Mouse (Mus musculus): ENCODE data around the gene Top1.

The Top1 gene

DNA sequence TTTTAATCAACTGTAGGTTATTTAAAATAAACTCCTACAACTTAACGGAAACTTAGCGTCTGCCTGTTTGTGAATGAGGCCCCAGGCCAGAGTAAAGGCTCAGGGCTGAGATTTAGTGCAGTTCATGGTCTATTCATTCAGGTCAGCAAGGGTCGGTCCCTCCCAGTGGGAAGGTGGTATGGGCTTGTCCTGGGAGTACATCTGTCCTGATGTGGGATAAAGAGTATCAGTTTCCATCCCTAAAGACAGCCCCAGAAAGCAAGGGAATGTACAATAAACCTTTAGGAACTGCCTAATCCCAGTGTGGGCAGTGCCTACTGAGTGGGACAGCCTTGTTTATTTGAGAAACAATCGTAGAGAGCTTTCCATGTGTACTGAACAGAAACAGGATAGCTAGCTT is 77.0 kb downstream of the Top1 start:
- no peak for DNase-seq

DNA sequence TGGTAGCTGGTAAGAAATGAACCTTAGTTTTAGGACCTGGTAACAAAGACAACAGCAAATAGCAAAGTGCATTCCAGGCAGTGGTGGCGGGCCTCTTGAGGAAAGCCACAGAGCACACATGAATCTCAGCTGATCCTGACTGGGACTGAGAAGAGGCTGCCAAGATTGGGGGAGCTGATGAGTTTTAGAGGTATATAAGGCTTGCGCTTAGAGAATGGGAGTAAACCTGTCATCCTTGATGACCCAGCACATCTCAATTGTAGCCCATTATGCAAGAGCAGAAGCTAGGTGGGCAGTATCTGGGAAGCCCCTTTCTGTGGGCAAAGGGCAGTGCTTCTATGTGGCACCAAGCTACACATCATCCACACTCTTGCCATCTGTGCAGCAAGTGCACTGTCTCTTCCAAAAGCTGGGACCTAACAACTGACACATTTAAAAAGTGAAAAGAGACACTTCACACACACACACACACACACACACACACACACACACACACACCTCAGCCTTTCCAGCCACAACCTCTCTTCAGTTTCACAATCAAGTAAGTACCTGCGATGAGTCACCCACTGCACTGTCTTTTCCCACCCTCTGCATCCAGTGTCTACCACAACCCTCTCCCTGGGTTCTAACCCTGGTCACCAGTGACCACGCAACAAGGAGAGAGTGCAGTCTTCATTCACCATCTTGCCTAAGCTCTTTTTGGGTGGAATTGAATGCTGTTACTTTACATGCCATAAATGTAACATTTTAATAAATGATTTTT is 78.1 kb downstream of the Top1 start:
- DNase-seq: peak in 1 of 2 experiments; percentile 4

DNA sequence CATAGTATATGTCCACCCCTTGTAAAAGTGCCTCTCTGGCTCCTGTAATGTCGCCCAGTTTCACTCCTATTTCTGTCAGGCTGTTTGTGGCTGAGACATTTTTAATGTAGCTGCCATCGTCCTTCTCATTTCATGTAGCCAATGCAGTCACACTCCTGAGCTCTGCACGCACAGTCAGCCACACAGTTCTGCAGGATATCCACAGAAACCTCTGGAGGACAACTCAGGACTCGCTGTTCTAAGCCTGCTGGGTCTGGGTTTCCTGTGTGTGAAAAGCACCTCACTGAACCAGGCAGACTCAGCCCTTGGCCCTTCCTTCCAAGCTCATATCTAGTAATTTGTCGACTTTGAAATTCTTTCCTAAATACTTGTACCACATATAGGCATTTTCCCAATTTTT is 78.8 kb downstream of the Top1 start:
- no peak for DNase-seq

DNA sequence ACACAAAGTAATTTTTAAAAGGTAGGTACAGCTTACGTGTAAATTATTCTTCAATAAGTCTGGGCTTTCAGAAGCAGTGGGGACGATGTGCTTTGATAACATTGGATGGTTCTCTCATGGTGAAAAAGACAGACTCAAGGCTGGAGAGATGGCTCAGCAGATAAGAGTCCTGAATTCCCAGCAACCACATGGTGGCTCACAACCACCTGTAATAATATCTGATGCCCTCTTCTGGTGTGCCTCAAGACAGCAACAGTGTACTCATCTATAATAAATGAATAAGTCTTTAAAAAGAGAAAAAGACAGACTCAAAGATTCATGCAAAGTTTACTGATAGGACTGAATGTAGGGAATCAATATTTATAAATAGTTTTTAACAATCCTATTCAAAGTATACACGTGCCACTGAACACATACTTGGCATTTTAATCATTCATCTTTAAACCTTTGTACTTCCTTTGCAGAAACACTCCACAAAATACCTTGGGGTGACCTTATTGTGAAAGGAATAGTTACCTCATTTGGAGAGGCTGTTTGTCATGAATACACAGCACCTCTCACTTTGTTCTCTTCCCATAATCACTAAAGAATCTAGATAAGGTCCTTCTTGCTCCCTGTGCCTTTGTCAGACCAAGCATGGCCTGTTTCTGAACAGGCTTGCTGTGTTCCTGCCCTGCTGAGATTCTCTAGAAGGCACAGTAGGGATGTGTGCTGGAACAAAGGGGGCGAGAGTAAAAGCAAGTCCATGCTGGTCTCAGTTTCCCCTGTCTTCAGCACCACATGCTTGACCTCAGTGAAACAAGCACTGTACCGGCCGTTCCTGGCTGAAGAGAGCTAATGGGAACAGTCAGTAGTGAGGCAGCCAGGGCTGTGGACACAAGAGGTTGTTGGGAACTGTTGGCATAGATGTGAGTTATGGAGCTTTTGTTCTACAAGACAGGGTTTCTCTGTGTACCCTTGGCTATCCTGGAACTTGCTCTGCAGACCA is 80.5 kb downstream of the Top1 start:
- DNase-seq: peak in 1 of 2 experiments; percentile 4

DNA sequence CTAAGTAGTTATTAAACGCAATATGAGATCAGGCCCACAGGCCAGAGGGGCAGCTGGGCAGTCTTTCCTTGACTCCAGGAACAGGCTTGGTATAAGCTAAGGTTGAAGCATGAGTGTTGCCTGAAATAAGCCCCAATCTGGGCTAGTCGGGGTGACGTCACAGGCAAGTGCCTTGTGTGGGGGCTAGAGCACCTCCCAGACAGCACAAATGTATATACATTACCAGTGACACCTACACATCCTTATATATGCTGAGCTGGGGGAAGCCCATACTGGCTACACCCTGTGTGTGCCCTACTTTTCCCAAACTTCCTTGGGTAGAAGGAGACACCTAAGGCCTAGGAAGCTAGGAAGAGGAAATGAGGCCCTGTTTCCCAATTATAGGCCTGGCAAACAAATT is 83.3 kb downstream of the Top1 start:
- no peak for DNase-seq

DNA sequence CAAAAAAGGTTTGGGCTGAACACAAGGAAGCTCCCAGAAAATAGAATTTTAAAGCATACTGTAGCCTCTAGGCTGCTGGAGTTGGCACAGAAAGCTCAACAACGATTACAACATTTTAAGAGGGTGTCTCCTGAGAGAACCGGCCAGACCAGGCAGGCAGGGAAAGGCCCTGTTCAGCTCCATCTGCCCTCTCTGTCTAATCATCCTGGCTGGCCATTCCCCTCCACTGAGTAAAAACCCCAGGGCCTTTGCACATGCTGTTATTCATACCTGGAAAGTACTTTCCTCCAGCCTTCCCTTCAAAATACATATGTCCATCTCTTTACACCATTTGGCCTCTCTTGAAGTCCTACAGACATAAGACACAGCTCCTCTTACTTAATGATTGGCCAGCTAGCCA is 83.7 kb downstream of the Top1 start:
- DNase-seq: peak in 1 of 2 experiments; percentile 62

DNA sequence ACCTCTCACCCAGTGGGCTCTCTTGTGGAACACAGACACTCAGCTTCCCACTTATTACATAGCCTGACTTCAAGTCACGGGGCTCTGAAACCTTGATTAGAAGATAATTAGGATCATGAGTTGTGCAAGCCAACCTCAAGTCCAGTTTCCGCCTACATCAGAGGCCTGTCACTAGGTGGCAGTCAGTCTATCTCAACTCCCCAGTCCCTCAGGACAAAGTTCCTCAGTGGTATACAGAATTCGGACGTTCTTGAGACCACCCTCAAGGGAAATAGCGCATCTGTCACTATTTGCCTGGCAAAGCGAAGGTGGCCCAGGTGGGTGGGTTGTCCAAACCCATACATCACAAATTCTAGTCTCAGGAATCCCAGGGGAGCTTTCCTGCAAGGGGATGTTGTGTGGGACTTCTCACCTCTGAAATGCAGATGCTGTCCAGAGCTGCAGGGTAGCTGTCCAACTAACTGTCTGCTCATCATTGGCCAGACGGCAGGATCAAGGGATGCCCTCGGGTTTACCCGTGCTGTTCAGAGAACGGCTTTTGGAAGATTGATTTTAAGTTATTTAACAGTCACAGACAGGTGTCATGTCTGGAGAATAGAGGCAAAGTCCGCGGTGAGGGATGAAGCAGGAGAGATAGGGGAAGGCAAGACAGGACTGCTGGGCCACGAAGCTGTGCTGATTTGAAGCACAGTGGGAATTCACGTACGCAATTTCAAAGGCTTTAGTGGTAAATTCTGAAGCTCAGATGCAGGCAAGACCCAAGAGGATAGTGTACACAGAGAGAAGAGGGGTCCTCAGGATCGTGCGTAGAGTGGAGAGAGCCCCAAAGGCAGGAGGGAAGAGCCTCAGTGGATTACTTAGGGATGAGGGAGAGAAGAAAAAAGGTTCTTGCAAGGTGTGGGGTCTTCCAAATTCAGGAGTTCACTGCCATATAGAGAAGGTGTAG is 84.4 kb downstream of the Top1 start:
- no peak for DNase-seq

DNA sequence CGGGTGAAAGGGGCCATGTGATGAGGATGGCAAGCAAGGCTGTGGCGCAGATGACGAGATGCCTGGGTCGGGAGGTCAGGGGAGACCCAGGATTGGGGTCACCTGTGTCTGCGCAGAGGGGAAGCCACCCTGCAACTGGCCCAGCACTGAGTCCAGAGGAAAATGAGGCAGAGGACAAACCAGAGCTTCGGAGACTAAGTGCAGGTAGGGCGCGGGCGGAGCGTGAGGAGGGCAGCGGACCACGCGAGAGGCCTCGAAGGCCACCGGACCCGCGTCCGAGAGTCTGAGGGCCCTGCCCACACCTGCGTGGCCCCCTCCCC is 85.1 kb downstream of the Top1 start:
- no peak for DNase-seq

DNA sequence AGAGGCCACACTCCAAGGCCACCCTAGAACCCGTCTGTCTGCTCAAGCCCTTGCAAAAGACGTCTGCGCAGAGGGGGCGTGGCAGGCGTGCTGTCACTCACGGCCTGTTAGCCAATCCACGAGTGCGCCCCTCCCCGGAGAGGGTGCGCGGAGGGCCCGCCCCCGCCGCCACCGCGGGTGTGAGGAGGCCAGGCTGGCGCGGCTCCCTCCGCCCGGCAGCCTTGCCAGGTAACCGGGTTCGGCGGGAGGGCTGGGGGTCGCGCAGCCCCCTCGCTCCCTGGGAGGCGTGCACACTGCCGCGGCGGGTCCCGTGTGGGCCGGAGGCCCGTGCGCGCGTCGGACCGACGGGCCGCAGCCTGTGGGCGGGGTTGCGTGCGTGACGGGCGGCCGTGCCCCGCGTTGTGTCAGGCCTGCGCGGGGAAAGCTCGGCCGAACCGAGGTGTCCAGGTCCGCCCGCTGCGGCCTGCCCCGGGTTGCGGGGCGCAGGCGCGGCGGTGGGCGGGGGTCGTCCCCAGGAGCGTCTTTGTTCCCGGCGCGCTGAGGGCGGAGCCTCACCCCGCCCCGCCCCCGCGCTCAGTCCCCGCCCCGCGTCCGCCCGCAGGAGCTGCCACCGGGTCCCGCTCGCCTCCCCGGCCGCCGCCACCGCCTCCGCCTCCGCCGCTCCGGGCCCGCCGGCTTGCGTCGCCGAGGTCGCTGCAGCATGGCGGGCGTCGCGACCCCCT is 85.6 kb downstream of the Top1 start, which contains the start of gene Plcg1:
Gene Plcg1 (plus strand): TSS at position 184 of the 722 bp plus-strand sequence.
- DNase-seq: peak; percentile 95 to 96

DNA sequence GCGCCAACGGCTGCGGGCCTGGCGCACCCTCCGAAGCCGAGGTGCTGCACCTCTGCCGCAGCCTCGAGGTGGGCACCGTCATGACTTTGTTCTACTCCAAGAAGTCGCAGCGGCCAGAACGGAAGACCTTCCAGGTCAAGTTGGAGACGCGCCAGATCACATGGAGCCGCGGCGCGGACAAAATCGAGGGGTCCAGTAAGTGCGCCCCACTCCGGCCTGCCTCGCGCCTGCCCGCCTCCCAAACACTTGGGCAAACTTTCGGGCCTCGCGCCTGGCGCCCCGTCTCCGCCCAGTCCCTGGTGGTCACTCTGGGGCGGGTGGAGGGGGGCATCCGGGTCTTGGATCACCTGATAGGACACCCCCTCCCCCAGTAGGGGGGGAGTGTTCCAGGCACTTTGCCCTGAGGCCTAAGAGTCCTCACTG is 86.2 kb downstream of the Top1 start:
- DNase-seq: peak; percentile 82 to 87

DNA sequence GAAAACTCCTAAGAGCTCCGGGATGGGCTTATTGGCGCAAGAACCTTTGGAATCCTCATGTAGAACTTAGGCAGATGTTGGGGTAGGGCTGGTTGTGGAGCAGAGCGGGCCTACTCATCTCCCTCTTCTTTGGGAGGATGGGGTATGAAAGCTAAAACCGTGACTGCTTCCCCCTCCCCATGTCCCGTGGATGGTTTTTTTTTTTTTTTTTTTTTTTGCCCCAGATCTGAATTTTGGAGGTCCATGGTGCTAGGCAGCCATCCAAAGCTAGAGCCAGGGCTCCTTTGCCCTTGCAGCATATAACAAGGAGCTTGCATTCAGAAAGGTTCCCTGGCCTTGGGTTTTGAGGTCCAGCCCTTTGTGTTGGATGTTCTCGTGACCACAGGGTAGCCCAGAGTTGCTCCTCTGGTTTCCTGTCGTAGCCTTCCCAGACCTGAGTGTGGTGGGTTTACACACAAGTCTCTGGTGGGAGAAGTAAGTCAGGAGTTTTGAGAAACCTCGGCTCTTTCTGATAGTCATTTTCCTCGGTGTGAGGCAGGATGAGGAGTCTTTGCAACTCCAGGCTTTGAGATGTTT is 86.8 kb downstream of the Top1 start:
- peak in 1 of 2 experiments; percentile 3 for DNase-seq

DNA sequence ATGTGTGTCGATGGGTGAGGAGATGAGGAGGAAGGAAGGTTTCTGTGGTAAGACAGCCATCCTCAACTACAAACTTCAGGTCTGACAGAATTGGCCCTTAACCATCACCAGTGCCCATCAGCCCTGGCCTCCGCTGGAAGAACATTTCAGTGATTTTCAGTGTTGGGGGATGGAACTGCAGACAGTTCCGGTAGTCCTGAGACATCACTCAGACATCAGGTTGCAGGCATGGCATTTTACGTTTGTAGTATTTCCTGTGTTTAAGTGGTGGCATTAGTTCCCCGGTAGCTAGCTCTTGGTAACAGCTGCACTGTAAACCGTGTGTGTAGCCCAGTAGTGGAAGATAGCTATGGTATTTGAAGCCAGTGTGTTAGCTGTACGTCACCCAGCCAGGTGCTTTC is 87.4 kb downstream of the Top1 start:
- DNase-seq: peak in 1 of 2 experiments; percentile 11

DNA sequence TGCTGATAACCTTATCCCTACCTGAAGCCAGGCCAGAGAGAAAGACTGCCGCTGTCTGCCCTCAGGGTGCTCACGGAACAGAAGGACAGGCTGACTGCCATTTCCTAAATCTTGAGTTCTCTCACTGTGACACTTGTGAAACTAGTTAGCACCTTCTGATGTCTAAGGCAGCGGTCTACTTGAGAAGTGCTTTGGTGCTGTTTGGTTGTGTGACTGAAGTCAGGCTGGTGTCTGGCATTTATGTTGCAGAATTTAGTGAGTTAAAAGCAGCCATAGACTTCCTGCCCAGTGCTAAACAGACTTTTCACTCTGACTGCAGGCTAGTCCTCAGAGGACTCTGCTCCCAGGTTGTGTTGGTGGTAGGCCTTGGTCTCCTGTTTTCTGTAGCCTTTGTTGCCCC is 88.6 kb downstream of the Top1 start:
- DNase-seq: no peak

DNA sequence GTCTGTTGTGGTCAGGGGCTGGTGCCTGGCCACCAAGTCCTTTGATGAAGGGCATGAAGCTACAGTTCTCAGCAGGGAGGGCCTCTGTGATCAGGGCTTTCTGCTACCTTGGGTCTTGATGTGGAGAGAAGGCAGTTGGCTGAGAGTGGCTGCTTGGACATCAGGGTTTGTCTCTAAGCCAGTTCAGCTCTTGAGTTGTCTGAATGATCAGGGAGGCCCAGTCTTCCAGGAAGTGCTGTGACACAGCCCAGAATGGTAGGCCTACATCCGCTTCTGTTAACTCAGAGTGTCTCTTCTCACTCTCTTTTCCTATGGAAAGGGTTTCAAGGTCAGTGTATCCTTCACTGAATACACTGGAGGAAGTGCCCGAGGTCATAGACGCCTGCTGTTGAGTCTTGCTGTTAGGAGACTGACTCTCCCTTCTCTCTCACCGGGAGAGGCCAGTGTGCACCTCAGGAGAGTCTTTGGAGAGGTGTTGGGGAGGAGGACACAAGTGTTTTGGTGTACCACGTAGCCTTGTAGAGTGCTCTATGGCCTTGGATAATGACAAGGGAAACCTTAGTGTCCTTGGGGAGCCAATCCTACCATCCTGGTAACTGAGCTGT is 90.1 kb downstream of the Top1 start:
- DNase-seq: no peak

DNA sequence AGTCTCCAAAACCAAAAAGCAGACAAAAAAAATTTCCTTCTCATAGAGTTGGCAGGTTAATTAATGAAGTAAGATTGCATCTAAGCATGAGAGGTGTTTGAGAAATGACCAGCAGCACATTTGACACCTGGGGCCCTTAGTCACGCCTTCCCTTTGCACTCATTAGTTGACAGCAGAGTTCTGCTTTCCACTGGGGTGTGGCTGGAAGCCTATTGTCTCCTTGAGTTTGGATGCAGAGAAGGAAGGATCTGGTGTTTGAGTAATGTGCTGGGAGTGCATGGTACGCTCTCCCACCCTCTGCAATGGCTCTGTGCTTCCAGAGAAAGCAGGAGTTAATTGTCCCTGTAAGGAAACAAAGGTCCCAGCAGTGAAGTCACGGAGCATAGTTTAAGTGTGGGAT is 90.8 kb downstream of the Top1 start:
- no peak for DNase-seq

DNA sequence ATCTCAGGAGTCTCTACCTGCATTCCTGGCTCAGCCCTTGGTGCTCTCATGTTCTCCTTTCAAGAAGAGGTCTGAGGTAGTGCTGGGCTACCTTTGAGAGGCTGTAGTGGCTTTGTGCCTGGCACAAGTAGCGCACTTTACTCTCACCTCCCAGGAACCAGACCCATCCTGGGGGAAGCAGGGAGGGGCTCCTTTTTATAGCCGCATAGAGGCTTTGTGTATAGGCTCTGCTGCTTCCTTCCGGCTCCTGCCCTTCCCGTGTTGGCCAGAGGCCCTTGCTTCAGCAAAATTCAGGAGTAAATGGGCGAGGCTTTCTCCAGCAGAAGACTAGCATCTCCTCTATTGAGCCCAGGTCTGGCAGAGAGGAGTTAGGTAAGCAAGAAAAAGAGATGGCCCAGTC is 92.7 kb downstream of the Top1 start:
- DNase-seq: peak; percentile 66 to 81

DNA sequence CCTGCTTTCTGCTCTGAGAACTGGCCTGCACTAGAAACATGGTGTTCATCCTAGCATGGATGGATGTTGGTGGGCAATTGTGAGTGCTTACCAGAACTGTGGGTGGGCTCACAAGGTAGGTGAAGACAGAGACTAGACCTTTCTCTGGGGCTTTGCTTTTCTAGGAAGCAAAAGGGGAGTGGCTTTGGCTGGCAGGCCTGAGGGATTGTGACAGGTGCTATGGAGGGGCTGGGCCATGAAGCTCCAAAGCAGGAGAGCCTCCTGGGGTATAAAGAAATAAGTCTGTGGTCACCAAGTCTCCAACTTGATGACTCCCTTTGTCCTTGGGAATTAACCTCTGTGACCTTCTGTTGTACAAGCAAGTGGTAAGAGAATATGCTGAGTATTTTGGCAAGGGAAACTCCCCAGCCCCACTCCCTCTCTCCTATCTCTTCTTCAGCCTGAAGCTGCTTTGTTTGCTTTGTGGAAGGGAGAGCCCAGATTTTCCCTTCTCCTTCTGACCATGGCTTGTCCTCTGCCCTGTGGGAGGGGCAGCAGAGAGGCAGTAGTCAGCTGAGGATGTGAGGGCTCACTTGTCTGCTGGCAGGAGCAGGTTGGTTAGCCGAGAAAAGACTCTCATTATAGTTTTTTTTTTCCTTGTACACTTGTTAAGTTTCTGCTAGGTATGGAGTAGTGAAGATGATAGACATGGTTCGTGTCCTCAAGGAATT is 94.1 kb downstream of the Top1 start:
- DNase-seq: peak in 1 of 2 experiments; percentile 43

DNA sequence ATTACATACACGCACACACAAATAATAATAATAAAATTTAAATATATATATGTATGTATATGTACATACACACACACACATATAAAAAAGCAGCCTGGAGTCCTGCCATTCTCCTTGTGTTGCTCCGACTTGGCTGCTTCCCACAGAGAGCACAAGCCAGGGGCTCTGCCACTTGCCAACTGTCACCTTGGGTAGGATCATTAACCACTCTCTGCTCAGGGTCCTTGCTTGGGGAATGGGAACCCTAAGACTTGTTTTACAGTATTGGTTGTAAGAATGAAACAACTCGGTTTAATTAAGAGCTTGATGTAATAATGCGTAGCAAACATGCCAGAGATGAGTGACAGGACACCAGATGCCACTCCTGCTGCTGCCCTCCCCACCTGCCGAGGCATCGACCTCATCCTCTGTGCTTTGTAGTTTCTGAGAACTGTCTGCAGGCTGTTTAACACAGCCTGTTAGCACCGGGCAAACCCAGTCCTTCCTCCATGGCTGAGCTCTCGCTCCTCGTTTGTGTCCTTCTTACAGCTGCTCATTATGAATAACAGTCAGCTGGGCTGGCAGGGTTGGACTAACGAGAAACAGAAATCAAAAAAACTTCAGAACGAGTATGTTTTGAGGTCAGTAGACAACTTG is 95.0 kb downstream of the Top1 start:
- DNase-seq: no peak

DNA sequence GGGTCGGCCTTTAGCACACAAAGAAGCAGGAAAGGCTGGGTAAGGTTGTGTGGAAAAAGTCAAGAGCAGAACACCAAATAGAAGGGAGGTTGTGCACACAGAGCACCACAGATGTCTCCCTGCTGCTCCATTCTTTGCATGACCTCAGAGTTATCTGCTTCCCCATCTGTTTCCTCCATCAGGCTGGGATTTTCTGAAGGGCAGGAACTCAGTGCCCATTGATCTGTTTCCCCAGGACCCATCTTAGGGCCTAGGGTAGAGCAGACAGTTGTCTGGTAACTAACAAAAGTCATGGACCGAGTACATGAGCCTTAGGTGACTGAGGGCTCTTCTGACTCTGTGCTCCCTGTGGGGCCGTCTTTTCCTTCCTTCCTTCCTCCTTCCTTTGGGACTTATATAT is 95.9 kb downstream of the Top1 start:
- no peak for DNase-seq

DNA sequence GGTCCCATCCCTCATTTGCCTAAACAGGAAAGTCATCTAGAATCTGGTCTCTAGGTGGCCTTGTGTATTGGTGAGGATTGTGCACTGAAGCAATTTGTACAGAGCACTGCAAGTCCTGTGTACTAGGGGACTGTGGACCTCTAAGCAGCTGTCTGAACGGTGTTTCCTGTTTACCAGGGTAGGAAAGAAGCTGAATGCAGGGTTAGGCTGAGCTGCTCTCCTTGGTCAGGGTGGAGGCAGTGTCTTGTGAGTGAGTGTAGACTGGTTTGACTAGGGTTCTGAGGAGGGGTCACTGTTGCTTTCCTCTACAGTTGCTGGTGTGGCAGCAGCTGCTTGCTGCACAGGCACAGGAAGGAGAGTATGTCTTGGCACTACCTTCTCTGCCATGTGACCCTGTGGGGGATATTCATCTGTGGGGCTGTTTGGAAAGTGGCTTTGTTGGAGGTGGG is 96.5 kb downstream of the Top1 start:
- no peak for DNase-seq
